Mouse (Mus musculus): ENCODE data around the gene Gpr35.

Gpr35 gene

DNA sequence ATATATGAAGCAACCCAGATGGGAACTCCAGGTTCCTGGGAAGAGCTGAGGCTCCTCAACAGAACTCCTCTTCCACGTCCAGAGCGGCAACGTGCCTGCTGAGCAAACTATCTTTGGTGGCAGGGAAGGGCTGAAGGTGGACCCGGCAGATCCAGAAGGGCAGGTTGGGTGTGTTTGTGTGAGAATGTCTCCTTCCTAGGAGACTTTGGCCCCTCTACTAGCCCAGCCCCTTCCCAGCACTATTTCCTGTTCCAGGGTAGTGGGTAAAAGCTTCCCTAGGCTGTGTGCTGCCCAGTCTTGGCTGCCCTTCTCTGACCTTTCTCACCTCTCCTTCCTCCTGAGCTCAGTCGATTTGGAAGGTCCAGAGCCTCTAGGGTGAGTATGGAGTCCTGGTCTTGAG, at the start of gene Gpr35:
Gene Gpr35 (plus strand): TSS at position 259 of the 400 bp plus-strand sequence.
- no peak for DNase-seq (ENCODE audit: low read depth, low spot score)

DNA sequence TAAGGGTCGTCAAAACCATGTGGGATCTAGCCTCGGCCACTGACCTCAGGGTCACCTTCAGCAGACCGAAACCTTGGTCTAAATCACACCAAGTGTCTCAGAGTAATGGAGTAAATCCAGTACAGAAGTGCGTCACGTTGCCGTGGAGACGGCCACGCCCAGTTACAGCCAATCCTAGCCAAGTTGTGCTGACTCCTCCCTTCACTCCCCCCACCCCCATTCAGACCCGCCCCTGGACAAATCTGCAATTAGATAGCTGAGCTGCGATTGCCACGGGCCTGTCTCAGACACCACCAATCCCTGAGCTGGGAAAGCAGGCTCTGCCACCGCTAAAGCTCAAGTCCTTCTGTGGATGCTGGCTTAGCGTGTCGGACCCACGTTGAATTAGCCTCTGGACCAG, 47.9 kb upstream of the Gpr35 start, which contains the start of gene Ankmy1:
Gene Ankmy1 (minus strand): TSS at position 121 of the 400 bp plus-strand sequence.
- no peak for DNase-seq (ENCODE audit: low read depth, low spot score)

DNA sequence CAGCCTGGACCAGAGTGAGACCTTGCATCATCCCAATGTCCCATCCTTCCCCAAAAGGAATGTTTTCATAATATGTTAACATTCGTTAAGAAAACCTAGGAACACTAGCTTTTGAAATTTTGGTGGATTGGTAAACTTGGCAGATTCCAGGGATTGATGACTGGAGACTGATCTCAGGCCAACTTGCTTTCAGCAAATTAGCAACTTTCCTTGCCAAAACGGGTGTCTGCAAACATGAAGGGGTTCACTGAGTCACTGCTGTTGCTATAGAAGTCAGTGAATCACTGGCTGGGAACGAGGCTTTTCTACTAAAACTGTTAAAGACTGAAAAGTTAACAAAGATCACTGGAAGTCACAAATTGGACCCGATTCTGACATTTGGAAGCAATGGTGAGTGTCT, 47.0 kb upstream of the Gpr35 start:
- no peak for DNase-seq (ENCODE audit: low read depth, low spot score)

DNA sequence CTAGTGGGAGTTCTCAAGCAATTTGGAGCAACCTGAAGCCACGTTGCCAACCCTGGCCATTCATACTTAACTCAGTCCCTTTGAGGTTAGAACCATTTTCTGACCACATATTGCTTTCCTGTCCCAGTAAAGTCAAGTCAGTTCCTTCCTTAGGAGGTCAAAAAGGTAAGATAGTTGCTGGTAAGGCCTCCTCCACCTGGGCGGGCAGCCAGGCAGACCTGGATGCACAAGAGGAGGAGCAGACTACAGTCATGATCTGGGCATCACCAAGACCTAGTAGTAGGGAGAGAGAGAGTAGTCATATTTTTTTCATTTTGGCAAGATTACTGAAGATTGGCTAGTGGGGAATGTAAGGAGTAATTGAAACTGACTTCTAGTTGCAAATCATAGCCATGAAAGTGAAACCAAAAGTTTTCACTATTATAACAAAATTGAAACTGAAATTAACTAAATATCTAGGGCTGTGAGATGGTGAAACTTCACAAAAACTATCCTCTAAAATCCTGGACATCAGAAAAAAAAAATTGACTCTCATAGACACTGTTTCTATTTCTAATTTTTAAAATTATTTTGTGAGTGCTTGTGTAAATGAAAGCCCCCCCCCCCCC, 44.9 kb upstream of the Gpr35 start:
- DNase-seq (ENCODE audit: low read depth, low spot score) = peak; percentile 26

DNA sequence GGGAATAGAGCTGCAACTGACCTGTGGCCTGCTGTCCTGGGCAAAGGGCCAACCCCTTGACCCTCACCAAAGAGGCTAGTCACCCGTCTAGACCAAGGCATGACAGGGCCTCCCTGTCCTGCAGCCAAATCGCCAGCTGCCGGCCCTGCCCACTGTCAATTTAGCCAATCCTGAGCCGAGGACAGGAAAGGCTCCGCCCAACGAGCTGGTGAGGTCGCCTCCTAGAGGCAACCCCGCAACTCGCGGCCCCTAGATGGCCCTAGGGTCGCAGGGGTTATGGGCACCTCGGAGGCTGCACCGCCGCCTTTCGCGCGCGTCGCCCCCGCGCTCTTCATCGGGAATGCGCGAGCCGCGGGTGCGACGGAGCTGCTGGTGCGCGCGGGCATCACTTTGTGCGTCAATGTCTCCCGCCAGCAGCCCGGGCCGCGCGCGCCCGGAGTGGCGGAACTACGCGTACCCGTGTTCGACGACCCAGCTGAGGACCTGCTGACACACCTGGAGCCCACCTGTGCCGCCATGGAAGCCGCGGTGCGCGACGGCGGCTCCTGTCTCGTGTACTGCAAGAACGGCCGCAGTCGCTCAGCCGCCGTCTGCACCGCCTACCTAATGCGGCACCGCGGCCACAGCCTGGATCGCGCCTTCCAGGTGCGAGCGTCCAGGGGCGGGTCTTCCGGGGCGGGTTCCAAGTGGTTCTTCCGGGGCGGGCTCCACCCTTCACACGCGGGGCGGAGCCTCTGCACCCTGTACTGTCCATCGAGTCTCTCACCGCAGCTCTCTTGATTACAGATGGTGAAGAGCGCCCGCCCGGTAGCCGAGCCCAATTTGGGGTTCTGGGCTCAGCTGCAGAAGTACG, 43.7 kb upstream of the Gpr35 start, which contains the start of gene Dusp28:
Gene Dusp28 (plus strand): TSS at position 203 of the 853 bp plus-strand sequence.
- DNase-seq (ENCODE audit: low read depth, low spot score) = peak; percentile 95

DNA sequence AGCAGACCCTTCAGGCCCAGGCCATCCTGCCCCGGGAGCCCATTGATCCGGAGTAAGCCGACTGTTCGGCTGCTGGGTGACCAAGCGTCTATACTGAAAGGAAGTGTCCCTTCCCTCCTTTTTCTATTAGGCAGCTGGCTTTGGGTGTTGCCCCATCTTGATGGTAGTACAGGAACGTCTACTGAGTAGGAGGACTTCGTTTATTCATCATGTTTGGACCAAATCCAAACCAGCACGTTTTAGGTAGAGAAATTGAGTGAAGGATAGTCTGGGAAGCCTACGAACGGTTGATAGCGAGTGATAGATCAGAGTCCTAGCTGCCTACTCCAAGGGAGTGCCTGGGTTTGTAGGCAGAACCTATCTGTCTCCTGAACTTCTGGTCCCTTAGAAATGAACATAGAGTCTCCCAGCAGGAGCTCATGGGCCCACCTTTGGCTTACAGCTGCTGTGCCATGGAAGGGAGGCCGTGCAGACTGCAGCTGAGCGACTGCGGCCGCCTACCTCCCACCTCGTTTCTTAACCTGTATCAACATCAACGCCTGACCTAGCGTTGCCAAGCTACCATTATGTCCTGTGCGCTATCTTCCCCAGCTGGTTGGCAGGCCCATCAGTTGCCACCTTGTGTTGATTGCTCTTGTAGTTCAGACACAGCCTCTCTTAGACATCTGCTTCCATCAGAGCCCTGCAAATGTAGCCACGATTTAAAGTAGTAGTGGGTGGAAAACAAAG, 42.9 kb upstream of the Gpr35 start:
- no peak for DNase-seq (ENCODE audit: low read depth, low spot score)

DNA sequence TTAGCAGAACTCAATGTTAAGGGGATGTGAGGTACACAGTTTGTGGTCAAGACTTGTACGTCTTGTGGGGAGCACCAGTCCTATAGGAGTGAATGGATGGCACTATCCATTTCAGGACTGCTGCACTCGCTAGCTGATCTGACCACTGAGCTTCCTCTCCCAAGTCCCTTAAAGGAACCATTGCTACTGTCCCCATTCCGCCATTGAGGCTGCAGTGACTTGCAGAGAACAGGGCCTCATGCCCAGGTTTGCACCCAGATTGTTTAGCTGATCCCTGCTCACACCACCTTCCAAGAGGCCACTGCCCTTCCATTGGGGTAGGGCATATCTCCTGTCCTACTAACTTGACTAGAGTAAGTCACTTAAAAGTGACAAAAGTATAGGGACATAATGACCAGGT, 42.0 kb upstream of the Gpr35 start:
- DNase-seq (ENCODE audit: low read depth, low spot score) = no peak

DNA sequence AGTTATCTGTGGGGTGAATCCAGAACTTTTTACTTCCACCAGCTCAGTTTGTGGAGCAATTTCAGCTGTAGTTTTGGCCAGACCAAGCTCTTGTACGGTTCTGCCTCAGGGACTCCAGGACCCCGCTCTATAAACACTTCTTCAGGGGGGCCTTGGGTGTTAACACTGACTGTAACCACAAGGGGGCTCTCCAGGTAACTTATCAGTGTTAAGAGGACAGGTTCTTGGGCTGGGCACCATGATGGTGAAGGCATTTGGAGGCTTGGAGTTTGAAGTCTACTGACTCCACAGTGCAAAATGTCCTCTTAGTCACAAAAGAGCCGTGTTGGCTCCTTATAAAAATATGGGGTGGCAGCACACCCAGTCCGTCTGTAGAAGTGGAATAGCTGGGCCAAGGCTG, 41.6 kb upstream of the Gpr35 start:
- DNase-seq (ENCODE audit: low read depth, low spot score) = peak; percentile 74

DNA sequence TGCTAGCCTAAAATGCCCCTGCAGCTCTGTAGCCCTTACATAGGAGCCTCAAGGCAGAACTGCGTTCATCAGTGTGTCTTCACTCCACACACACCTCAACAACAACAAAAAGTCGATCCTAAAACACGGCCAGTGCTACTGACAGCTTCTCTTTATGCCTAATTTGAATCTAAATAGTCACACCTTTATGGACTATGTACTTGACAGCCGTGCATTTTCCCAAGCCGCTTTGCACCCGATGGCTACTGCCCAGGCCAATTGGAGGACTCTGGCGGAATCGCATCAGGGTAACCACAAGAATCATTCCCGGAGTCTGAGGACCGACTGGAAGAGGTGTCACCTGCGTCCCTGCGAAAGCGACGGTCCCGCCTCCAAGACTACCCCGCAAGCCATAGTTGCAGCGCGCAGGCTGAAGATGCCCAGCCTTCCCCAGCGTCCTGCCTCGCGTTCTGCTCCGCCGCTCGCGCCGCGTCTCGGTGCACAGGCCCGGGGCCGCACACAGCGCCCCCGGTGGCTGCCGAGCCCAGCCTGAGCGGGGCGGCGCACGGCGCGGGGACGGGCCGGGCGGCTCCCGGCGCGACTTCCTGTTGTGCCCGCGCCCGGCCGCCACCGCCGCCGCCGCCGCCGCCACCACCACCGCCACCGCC, 40.3 kb upstream of the Gpr35 start, which contains the start of gene Rnpepl1:
Gene Rnpepl1 (plus strand): TSS at position 545 of the 647 bp plus-strand sequence.
- peak; percentile 79 for DNase-seq (ENCODE audit: low read depth, low spot score)

DNA sequence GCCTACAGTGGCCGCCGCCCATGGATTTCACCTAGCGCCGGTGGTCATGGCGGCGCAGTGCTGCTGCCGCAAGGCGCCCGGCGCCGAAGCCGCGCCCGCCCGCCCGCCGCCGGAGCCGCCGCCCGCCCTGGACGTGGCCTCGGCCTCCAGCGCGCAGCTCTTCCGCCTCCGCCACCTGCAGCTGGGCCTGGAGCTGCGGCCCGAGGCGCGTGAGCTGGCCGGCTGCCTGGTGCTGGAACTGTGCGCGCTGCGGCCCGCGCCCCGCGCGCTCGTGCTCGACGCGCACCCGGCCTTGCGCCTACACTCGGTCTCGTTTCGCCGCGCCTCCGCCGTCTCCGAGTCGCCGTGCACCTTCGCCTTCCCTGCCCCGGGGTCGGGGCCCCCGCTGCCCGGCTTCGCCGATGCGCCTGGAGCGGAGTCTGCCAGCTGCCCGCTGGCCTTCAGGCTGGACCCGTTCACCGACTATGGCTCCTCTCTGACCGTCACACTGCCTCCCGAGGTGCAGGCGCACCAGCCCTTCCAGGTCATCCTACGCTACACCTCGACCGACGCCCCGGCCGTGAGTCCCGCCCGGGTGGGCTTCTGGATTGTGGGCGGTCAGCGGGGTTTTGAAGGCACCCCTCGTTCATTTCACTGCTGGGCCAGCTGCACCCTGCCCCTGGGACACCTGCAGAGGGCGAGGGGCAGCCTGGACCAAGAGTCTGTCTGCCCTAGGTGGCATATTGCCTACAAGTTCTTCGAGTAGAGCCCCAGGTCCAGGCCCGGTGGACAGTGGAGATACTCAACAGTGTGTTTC, 39.5 kb upstream of the Gpr35 start:
- DNase-seq (ENCODE audit: low read depth, low spot score) = peak; percentile 70

DNA sequence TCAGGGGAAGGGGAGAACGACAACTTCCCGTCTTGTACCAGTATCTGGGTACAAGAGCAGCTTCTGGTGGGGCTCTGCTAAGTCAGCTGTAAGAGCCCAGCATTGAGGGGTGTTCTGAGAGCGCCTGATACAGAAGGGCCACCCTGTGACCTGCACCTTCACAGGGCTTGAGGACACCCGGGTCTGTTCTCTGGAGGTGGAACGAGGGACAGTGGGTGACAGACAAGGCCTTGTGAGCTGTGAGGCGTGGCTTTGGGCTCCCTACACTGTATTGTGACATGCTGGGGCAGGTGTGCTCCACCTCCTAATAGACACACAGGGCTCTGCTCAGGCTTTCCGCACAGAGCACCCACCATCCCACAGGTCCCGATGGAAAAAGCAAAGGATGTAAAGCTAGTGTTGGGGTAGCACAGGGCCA, 38.9 kb upstream of the Gpr35 start:
- DNase-seq (ENCODE audit: low read depth, low spot score) = peak; percentile 58

DNA sequence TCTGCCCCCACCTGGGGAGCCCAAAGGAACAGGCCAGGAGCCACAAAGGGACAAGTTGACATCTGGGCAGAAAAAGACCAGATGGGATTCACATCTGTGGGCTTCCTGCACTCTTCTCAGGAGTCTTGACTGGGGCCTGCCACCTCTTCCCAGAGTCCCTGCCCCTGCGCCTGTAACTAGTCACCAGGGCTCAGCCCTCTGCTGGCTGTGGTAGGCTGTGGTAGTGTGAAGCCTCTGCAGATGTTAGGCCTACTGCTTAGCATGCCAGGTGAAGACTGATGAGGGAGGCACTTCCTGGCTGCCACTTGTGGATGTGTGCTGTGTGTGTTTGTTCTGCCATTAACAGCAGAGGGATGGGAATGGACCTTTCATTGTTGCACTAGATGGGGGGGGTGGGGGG, 38.4 kb upstream of the Gpr35 start:
- peak; percentile 48 for DNase-seq (ENCODE audit: low read depth, low spot score)

DNA sequence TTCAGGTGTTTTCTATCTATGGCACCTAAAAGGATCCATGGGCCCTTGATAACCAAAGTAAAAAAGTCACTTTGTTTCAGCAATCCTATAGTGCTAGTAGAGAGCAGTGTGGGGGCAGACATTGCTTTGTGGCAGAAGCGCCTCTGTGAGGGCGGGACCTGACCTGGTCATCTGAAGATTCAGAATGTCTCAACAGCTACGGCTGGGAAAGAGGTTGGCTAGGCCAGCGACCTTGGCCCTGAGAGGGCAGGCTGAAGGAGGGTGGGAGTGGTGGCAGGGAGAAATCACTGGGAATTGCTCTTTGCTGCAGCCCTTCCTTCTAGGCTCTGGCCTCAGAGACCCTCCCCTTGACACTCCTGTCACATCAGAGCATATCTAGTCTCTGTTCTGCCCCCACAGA, 36.4 kb upstream of the Gpr35 start:
- no peak for DNase-seq (ENCODE audit: low read depth, low spot score)

DNA sequence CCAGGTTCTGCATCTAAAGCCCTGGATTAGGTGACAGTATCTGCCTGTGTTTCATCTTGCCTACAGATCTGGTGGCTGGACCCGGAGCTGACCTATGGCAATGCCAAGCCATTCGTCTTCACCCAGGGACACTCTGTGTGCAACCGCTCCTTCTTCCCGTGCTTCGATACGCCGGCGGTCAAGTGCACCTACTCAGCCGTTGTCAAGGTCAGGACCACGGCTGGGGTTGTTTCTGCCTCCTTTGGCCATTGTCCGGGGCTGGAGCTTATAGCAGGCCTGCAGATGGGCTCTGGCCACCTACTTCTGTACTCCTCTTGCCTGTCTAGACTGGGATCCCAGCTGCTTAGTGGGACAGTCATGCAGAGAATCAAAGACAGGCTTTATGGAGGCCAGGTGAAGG, 35.7 kb upstream of the Gpr35 start:
- DNase-seq (ENCODE audit: low read depth, low spot score) = no peak

DNA sequence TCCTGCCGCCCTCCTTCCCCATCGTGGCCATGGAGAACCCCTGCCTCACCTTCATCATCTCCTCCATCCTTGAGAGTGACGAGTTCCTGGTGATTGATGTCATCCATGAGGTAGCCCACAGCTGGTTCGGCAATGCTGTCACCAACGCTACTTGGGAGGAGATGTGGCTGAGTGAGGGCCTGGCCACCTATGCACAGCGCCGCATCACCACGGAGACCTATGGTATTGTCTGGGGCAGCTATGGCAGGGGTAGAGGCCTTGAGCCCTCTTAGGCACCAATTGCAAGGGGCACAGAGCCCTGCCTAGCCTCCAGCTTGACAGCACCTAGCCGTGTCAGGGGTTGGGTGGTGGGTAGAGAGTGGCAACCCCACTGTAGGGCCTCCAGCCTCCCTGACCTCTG, 33.9 kb upstream of the Gpr35 start:
- no peak for DNase-seq (ENCODE audit: low read depth, low spot score)

DNA sequence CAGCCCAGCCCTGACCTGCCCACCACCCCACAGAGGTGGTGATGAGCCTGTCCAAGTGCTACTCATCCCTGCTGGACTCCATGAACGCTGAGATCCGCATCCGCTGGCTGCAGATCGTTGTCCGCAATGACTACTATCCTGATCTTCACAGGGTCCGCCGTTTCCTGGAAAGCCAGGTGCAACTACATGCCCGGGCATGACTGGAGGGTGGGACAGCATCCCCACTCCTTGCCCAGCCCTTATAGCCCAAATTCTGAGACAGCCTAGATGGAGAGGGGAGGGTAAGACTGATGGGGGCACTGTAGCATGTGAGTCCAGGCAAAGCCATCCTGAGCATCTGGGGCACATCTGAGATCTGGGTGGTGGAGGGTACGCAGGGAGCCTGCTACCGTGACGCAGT, 31.5 kb upstream of the Gpr35 start:
- no peak for DNase-seq (ENCODE audit: low read depth, low spot score)

DNA sequence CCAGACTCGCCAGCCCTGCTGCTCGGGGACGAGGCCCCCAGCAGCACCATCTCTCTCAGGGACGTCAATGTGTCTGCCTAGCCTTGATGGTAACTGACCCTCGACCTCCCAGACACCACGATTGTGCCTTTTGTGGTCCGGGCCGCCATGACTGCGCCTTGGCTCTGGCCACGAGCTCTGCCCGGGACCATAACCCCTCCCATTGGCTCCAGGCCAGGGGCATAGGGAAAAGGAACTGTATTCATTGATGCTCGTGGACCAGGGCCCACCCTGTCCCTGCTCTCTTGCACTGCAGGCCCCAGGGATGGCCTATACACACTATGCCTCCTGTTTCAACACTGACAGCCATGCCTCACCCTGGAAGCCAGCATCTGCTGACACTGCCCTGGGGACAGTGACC, 30.9 kb upstream of the Gpr35 start:
- no peak for DNase-seq (ENCODE audit: low read depth, low spot score)

DNA sequence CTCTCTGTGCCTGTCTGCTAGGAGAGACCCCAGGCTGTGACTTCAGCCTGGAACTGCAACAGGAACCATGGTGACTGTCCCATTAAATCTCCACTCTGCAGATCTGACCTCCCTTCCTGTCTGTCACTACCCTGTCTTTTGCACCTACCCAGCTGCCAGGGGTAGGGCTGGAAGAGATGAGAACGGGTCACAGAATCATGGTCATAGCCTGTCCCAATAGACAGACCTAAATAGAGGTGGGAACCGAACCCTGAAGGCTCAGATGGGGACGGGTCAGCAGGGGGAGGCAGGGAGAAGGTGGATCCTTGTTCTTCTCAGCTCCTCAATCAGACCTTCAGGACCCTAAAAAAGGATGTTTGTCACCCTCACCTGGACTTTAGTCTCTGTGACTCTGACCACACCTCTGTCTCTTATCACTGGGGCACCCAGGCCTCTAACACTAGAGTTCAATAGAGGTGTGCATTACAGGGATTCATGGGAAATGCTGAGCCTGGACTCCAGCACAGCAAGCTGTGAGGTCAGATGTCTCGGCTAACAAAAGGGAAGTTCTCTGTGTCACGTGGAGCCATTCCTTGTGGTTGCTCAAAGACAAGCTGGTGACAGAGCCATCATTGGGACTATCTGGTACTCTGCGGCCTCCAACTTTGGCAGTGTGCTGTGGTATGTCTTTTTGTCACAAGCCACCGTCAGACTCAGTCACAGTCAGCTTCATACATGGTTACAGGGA, 30.0 kb upstream of the Gpr35 start:
- no peak for DNase-seq (ENCODE audit: low read depth, low spot score)

DNA sequence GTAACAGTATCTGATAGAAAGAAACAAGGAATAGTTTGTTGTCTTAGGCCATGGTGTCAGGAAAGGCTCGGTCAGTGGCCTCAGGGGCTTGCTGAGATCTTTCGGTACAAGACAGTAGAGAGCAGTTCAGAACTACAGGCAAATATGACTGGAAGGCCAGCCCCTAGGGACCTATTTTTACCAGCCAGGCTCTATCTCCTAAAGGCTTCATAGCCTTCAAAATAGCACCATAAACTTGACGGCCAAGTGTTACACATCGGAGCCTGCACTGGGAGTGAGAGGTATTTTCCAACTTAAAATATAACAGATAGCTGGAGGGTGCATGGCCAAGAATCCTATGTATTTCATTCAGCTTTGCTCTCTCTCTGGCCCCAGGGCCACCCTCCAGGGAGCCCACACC, 29.2 kb upstream of the Gpr35 start:
- no peak for DNase-seq (ENCODE audit: low read depth, low spot score)

DNA sequence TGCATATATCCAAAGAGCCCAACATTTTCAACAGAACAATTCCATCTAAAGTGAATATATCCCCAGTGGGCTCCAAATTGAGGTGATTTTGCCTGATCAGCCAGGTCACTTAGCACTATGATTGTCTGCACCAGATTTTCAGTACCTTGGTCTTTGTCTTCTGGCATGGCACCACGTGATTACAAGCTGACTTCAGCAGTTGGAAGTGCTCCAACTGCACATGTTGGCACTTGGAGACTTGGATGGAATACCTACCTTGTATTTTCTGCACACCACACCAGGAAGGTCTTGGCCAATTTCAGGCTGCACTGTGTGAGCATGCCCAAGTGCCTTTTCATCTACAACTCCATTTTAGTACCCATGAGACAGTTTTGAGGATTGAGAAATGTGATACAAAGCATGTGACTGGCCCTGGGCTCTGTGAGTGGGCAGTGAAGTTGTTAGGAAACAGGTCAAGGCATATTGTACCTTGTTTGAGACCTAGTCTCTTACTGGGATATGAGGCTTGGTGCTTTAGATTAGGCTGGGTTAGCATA, 20.4 kb upstream of the Gpr35 start:
- no peak for DNase-seq (ENCODE audit: low read depth, low spot score)
